Mouse (Mus musculus) duodenum, adult 2 months (tissue): ENCODE results near the gene Osmr. TPM values are rescaled to one million over a fixed set of nuclear protein-coding genes. Genes with fewer than 3 reads are reported as not detected.

ENCODE experiments used
- polyA plus RNA-seq: library from polyadenylated mRNA; depleted of rRNA; stranded (reverse); fragments of >200 nt; gene quantifications from 2 replicates; pipeline ENCODE4 v1.2.3, GENCODE M21; 2012; ENCODE audit warnings: low replicate concordance; rRNA removed

Osmr gene
- polyA plus RNA-seq: 0.87 and 1.1 TPM in 2 replicates

GRCm38 (mm10) chr15:6874601-6875019 lies at the start of gene Osmr:
Osmr (minus strand) TSS chr15:6874969.

Other genes with a start within 250 kb of the Osmr start
- 1.0 and 1.4 TPM in 2 replicates for gene Rictor, start 166.6 kb downstream of the Osmr start, polyA plus RNA-seq
- gene Lifr, start 215.6 kb upstream of the Osmr start, polyA plus RNA-seq: 2.5 and 4.6 TPM in 2 replicates